Mouse (Mus musculus) CH12.LX (cell line): ENCODE measurements around the gene Higd1a.

Source experiments
- CTCF ChIP-seq, 2 experiments: IDR thresholded peaks in 1 of 2; conservative IDR thresholded peaks in 1 of 2; 2 replicates each; pipeline ENCODE4 v1.5.1; 2011 to 2012; ENCODE audit warnings: low read depth in 2 of 2, low read length in 2 of 2, improper control_type of control experiment in 1 of 2, inconsistent platforms in 1 of 2, mild to moderate bottlenecking in 1 of 2, moderate library complexity in 1 of 2
- EP300 ChIP-seq: IDR thresholded peaks from 2 replicates; pipeline ENCODE4 v1.6.1; 2011; ENCODE audit warnings: low read length, improper control_type of control experiment
- HCFC1 ChIP-seq: IDR thresholded peaks from 2 replicates; pipeline ENCODE4 v1.6.1; 2012; ENCODE audit warnings: low read depth, mild to moderate bottlenecking, inconsistent platforms, low read length, improper control_type of control experiment
- KAT2A ChIP-seq: IDR thresholded peaks from 2 replicates; pipeline ENCODE4 v1.6.1; 2012; ENCODE audit warnings: low read length, improper control_type of control experiment, inconsistent platforms; ENCODE audit not compliant: insufficient replicate concordance
- MAFK ChIP-seq: IDR thresholded peaks from 2 replicates; pipeline ENCODE4 v1.6.1; 2011; ENCODE audit warnings: low read length, improper control_type of control experiment; ENCODE audit not compliant: insufficient replicate concordance
- MAX ChIP-seq: IDR thresholded peaks from 2 replicates; pipeline ENCODE4 v1.6.1; 2011; ENCODE audit warnings: low read length, improper control_type of control experiment
- POLR2A ChIP-seq: IDR thresholded peaks from 2 replicates; pipeline ENCODE4 v1.6.1; 2011; ENCODE audit warnings: low read depth, mild to moderate bottlenecking, improper control_type of control experiment, low read length
- RAD21 ChIP-seq: IDR thresholded peaks from 2 replicates; pipeline ENCODE4 v1.6.1; 2011; ENCODE audit warnings: low read depth, mild to moderate bottlenecking, low read length, improper control_type of control experiment, moderate library complexity
- ZMIZ1 ChIP-seq: IDR thresholded peaks from 2 replicates; pipeline ENCODE4 v1.6.1; 2012; ENCODE audit warnings: low read depth, mild to moderate bottlenecking, inconsistent platforms, low read length, improper control_type of control experiment

DNA sequence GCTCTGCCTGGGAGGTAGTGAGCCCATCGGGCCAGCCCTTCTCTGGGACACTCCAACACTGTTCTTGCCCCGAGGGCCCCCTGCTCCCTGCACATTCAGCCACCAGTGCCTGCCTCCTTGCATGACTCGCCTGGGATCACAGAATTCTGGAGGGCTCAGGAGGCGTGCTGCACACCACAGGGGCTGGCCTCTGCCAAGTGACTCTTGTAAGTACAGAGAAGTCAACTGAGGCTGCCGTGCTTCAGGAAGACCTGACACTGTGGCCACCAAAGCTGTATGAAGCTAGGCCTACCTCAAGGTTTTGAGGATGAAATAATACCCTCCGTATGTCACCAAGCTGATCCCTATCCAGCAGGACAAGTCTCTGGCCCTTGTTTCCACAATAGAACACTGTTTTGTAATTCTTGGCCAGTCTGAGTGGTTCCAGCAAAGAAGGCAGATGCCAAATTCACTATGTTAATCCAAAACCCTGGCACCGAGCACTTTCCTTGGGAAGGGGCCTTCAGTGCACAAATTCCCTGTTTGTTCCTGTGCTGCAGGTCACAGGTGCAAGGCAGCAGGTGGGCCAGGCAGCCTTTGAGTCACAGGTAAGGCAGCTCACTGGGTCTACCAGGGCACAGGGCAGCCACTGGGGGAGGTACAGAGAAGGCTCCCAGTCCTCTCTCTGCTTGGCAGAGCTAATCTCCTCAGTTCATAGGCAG, 38.2 kb downstream of the Higd1a start:
- no peak for TF ChIP-seq MAX
- no peak for TF ChIP-seq HCFC1
- no peak for TF ChIP-seq EP300
- no peak for TF ChIP-seq MAFK
- no peak for TF ChIP-seq POLR2A
- no peak for TF ChIP-seq KAT2A
- no peak for TF ChIP-seq CTCF (conservative IDR thresholded peaks at IDR 0.05 in 1 of 2, IDR thresholded peaks at IDR 0.05 in 1 of 2; ENCODE audit: low read depth in 2 of 2, low read length in 2 of 2)
- no peak for TF ChIP-seq ZMIZ1
- TF ChIP-seq RAD21, result no peak
